Mouse (Mus musculus): Measurements from ENCODE around the gene Dpep3.

GRCm38 (mm10) chr8:105988546-105988945 lies 9.3 kb upstream of the Dpep3 start:
- TF ChIP-seq CTCF (IDR thresholded peaks at IDR 0.05; ENCODE audit: extremely low read depth, insufficient read depth, low read length), result no peak
- no peak for TF ChIP-seq POLR2A (IDR thresholded peaks at IDR 0.05; ENCODE audit: extremely low read depth, insufficient read depth, low read length)
